Mouse (Mus musculus): Measurements from ENCODE around the gene Utp4. TPM values are rescaled to one million over a fixed set of nuclear protein-coding genes. Genes with fewer than 3 reads are reported as not detected.
"Not testable (repeated sequence)": the region's sequence is repeated elsewhere in the genome, so short reads cannot be mapped to it uniquely, and the experiment has no call there.

Utp4 gene
- total RNA-seq, 2 experiments from 2014 or later, result 20.1 to 24.0 TPM

DNA sequence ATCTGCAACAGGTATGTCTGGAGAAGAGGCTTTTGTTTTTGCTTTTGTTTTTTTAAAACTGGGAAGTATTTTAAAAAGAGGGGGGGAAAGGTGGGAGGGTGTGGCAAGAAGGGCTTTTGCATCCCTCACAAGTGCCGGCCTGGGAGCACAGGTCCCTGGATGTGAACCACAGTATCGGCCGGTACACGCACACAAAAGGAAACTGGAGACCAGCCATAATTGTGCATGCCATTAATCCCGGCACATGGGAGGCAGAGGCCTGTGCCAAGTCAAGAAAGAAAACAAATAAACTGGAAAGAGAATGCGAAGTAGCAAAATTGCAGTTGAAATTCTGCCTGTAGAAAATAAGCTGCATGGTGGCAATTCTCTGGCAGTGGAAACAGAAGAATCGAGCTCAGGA lies 14.9 kb downstream of the Utp4 start:
- intact Hi-C loops (cut with DNase I), result no loop called here
- H3K27ac ChIP-seq, result no peak overlapping the region
- TF ChIP-seq CTCF (IDR thresholded peaks at IDR 0.05), result no peak
- H3K4me3 ChIP-seq, result no peak overlapping the region
- no peak for DNase-seq

DNA sequence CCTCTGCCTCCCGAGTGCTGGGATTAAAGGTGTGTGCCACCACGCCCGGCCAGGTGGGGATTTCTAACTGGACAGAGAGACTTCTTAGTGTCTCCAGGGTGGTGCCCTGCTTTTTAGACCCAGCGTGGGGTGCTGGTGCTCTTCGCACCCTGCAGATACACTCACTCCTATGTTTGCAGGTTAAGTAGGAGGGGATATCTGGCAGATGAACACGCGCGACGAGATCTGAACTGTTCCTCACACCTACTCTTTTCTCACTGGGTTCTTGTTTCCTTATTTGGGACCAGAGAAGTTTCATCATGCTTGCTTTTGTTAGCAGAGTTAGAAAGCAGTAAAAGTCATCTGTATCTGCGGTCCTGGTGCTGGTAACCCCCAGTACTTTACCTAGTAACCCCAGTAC lies 20.2 kb downstream of the Utp4 start:
- intact Hi-C loops (cut with DNase I), result no loop called here
- no peak for DNase-seq
- no peak overlapping the region for H3K27ac ChIP-seq
- H3K4me3 ChIP-seq, result no peak overlapping the region
- TF ChIP-seq CTCF (IDR thresholded peaks at IDR 0.05), result no peak

DNA sequence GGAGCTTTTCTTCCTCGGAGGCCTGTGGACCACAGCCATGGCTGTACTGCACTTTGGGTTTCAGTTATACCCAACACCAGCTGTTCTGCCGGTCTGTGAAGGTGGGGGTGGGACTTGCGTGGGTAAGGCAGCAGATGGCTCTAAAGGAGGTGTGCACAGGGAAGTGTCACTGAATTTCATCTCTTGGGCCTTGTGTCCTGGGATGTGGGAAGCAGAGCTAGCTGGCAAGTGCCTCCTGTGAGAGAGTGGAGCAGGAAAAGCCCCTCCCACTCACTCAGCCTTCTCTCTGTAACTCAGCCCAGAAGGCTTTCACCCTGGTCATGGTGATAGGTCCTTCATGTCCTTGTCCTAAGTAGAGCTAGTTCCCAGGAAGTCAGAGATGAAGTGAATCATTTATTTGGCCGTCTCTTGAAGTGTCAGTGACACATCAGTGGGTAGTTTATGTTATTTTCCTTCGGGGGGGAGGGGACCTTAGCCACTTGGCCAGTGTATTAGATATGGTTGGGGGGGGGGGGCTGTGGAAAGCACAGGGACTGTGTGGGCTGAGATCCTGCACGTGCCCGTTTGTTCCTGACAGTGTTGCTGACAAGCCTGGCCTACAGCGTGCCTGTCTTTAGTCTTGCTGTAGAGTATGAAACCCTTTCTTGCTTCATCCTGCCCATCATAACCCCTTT lies 26.4 kb downstream of the Utp4 start:
- DNase-seq, result no peak
- Histone ChIP-seq H3K4me3 (no peak overlapping the region), H3K27ac (no peak overlapping the region)
- intact Hi-C loops (cut with DNase I), result no loop called here
- TF ChIP-seq CTCF (IDR thresholded peaks at IDR 0.05), result no peak

DNA sequence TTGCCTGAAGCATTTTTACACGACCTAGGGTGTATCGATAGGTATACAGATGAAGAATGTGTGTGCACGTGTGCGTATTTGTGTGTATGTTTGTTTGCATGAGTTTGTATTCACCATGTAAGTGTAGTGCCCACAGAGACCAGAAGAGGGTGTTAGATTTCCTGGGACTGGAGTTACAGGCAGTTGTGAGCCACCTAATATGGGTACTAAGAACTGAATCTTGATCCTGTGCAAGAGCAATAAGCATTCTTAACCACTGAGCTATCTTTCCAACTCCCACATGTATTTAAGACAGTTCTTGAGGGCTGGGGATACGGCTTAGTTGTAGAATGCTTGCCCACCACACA lies 26.9 kb downstream of the Utp4 start:
- no peak overlapping the region for H3K4me3 ChIP-seq
- no peak for DNase-seq
- intact Hi-C loops (cut with DNase I), result no loop called here
- TF ChIP-seq CTCF (IDR thresholded peaks at IDR 0.05), result no peak; the same call in 1 of the 2 replicates
- H3K27ac ChIP-seq, result no peak overlapping the region

DNA sequence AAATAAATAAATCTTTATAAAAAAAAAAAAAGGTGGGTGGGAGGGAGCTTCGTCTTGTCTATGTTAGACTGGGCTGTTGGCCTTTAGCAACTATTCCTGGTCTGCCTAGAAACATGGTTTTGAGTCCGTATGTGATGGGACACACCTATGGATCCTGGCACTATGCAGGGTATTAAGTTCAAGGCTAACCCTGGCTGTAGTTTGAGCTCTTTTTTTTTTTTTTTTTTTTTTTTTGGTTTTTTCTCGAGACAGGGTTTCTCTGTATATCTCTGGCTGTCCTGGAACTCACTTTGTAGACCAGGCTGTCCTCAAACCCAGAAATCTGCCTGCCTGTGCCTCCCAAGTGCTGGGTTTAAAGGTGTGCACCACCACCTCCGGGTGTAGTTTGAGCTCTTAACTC lies 30.6 kb downstream of the Utp4 start:
- no peak for TF ChIP-seq CTCF (IDR thresholded peaks at IDR 0.05)

DNA sequence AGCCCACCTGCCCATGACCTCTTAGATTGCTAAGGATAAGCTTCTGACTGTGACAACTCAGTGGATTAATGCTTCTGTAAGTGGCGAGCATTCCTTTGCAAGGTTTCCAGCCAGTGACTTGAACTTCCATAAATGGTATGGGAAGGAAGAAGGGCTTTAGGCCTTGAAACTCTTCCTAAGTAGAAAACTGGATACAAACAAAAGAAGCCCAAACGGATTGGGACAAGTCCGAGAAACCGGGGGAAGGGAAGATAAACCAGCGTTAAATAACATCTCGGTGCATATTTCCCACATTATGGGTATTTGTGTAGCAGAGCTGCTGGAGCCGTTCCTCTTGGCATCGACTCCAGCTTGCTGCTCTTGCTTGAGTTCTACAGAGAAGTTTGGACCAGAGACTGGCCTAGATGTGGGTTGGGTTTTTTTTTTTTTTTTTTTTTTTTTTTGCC lies 31.5 kb downstream of the Utp4 start:
- intact Hi-C loops (cut with DNase I), result loop anchor here (5.0 kb wide), 1 partner anchor 77 kb away; no protein-coding TSS in a partner anchor
- no peak overlapping the region for H3K4me3 ChIP-seq
- TF ChIP-seq CTCF (IDR thresholded peaks at IDR 0.05), result no peak
- DNase-seq, result peak; percentile 52
- peak overlapping the region; percentile 41 for H3K27ac ChIP-seq

More for the DNA sequence above, 30.6 kb downstream of the Utp4 start:
- DNase-seq, result no peak
- intact Hi-C loops (cut with DNase I), result no loop called here
- Histone ChIP-seq H3K27ac (peak overlapping the region; percentile 41; the same call in 1 of the 2 replicates), H3K4me3 (no peak overlapping the region)

DNA sequence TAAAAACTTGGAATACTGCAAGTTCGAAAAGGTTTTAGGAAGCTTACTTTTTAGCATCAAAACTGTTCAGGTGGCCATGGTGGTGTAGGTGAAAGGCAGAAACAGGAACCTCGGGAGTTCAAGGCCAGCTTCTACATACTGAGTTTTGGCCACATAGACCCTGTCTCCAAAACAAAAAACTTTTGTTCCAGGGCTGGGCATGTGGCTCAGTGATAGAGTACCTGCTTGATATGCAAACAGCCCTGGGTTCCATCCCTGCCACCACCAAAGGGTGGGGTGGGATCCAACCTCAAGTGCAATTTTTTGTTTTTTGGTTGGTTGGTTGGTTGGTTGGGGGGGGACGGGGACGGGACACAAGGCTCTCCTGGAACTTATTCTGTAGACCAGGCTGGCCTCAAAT lies 32.0 kb downstream of the Utp4 start:
- DNase-seq, result no peak
- Histone ChIP-seq H3K4me3 (no peak overlapping the region), H3K27ac (peak overlapping the region; percentile 40)
- intact Hi-C loops (cut with DNase I), result loop anchor here (5.0 kb wide), 1 partner anchor 77 kb away; no protein-coding TSS in a partner anchor
- TF ChIP-seq CTCF (IDR thresholded peaks at IDR 0.05), result no peak

DNA sequence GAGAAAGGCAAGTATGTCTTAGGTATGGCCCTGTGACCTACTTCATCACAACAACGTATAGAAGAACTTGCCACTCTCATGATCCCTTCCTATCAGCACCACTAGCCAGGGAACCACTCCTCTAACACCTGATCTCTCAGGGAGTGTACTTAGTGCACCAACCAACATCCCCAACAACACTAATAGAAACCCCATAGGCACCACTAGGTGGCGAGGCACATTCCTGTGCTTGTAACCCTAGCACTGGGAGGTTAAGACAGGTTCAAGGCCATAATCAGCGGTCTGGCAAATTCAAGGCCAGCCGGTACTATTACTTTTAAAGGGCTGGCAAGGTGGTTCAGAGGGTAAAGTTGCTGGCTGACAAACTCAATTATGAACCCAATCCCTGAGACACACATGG lies 33.8 kb downstream of the Utp4 start:
- H3K4me3 ChIP-seq, result no peak overlapping the region
- peak; percentile 42 for TF ChIP-seq CTCF (IDR thresholded peaks at IDR 0.05)

DNA sequence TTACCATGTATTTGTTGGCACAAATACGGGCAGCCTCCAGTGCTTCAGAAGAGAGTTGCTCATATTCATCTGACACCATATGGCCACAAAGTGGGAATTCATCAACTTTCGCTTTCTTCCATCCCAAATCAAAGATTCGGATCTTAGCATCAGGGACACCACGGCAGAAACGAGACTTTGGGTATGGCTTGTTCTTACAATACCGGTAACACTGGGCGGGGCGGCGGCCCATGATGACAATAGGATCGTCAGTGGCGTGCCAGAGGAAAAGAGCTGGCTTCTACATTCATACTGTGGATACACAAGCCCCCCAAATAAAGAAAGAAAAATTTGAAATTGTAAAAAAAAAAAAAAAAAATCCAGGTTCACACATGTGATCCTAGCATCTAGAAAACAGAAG lies 34.7 kb downstream of the Utp4 start:
- intact Hi-C loops (cut with DNase I), result loop anchor here (5.0 kb wide), 1 partner anchor 74 kb away; no protein-coding TSS in a partner anchor
- DNase-seq, H3K4me3 ChIP-seq: not testable (repeated sequence)
- peak overlapping the region; percentile 75; the same call in 1 of the 2 replicates for H3K27ac ChIP-seq

More for the DNA sequence above, 33.8 kb downstream of the Utp4 start:
- no peak overlapping the region for H3K27ac ChIP-seq
- DNase-seq, result no peak
- intact Hi-C loops (cut with DNase I), result loop anchor here (5.0 kb wide), 1 partner anchor 75 kb away; no protein-coding TSS in a partner anchor

DNA sequence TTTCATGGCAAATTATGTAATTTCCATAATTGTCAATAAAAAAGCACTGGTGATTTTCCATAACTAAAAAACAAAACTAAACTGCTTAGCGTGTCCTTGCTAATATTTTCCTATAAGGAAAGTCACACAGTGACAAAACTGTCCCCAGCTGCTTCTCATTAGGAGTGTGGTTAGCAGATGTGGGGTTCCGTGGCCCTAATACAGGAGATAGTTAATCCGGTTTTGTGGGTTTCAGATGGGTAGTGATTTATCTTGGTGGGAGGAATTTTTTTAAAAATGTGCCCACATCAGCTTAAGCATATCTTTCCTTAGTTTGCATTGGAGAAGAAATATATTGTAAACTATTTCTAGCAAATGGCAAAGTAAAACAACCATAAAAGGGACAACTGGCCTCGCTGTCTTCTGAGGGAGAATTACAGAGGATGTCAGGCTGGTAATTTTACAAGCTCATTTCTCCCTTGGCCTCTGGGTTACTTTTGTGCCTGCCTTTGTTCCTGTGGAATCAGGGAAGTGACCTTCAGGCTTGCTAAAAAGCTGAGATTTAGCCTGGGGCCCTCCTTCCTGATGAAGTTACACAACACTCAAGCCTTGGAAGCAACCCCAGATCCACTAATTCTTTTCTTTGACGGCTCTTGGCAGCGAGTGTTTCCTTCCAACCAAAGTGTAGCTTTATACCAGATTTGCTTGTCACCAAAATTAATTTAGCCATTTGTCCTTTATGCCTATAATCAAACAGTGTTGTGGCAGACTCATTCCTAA lies 35.9 kb downstream of the Utp4 start:
- DNase-seq, result peak; percentile 42
- peak overlapping the region; percentile 75 for H3K27ac ChIP-seq
- no peak overlapping the region for H3K4me3 ChIP-seq
- intact Hi-C loops (cut with DNase I), result loop anchor here (5.0 kb wide), 1 partner anchor 73 kb away; no protein-coding TSS in a partner anchor
- TF ChIP-seq CTCF (IDR thresholded peaks at IDR 0.05), result no peak

DNA sequence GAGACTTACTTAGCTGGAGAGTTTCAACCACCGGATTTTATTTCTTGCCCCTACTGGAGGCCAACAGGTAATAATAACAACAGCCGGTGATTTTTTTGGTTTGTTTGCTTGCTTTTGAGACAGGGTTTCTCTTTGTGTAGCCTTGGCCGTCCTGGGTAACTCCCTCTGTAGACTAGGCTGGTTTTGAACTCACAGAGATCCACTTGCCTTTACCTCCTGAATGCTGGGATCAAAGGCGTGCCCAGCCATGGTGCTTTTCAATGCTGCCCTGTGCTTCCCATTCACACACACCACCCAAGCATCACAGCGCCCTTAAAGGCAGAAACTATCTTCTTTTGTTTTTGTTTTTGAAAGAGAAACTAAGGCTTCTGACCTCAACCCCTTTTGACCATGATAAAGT lies 36.5 kb downstream of the Utp4 start:
- TF ChIP-seq CTCF (IDR thresholded peaks at IDR 0.05), result no peak
- Histone ChIP-seq H3K27ac (peak overlapping the region; percentile 75), H3K4me3 (no peak overlapping the region)
- intact Hi-C loops (cut with DNase I), result loop anchor here (5.0 kb wide), 1 partner anchor 72 kb away; no protein-coding TSS in a partner anchor
- DNase-seq, result no peak

DNA sequence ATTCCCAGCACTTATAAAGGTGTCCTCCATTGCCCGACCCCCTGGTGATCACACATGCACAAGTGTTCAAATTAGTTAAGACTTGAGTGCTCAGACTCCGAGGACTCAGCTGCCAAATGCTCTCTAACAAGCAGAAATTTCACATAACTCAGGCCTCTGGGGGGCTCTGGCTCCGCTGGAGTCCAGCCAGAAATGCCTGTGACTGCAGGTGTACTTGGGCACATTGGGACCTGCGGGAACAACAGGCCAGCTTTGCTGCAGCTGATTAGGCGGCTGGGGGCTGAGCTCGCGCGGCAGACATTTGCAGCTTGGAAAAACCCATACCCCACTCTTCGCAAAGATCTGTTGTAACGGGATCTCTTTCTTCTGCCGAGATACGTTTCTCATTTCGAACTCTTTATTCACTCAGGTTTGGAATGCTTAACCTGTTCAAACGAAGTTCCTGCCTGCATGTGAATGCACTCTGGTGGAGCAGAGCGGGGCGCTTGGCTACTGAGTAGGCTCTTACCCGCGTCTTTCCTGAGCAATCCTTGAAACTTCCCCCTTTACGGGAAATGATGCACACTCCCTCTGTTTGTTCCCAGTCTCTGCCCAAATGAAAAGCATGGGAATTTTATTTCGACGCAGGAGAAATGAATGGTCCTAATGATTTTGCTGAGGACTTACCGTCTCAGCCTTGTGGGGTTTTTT lies 39.1 kb downstream of the Utp4 start:
- TF ChIP-seq CTCF (IDR thresholded peaks at IDR 0.05), result no peak
- H3K27ac ChIP-seq, result peak overlapping the region; percentile 57
- DNase-seq, result no peak
- intact Hi-C loops (cut with DNase I), result no loop called here
- H3K4me3 ChIP-seq, result peak overlapping the region; percentile 42
